In the genomic region with DNA sequence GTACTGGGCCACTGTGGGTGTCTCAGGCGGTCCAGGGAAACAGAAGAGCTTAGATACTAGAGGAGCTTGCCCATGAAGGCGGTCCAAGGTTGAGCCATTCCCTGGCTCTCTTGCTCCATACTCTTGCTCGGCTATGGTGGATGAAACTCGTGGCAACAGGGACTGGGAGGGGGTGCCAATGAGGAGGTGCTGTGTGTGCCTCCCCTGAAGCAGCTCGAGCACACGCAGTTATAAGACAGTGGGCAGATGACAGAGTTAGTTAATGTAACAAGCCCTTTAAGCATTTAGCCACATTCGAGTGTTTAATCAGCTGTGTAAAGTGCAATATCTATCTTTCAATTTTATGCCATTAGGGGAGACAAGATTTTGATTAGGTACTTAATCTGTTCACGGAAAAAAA, we compare ENCODE assay signal across 20 mouse cellular contexts.
A peak's percentile ranks its signal among the peaks of the same experiment; 100 is the strongest.
DNase-seq lines count a peak whose midpoint lies in the region; ATAC-seq lines count a peak whose summit lies in the region.
"Had no signal": no experiment of that assay in that cellular context is flagged by ENCODE, and none has a peak within 500 bp of the region (broad histone marks: within the 10 kb centered on the region; RNA-seq: fewer than 3 reads in every experiment).

No protein-coding gene starts in this region.

- peaks cover 17% of the 10 kb centered on the region; the same call in 1 of the 2 replicates for H3K4me1 ChIP-seq in hindbrain, embryonic 13.5 days (replicated peaks)
- no peaks in the 10 kb centered on the region for H3K4me1 ChIP-seq in hindbrain, embryonic 14.5 days (replicated peaks; ENCODE audit: control insufficient read depth, insufficient read depth, low read length)
- H3K4me1 ChIP-seq in neural tube, embryonic 11.5 days (ENCODE audit: control insufficient read depth, insufficient read depth, low read length), result no peaks in the 10 kb centered on the region
- H3K4me1 ChIP-seq: embryonic facial prominence, embryonic 15.5 days; heart, embryonic 12.5 days had no signal

- H3K27ac ChIP-seq in hindbrain, embryonic 13.5 days, result no peak overlapping the region
- H3K27ac ChIP-seq in hindbrain, embryonic 14.5 days, result no peak overlapping the region
- H3K27ac ChIP-seq in neural tube, embryonic 11.5 days (ENCODE audit: low read depth, low read length), result no peak overlapping the region
- H3K27ac ChIP-seq: embryonic facial prominence, embryonic 15.5 days; forebrain, embryonic 10.5 days; gastrocnemius, adult 2 months; heart, adult 2 months; hindbrain, embryonic 15.5 days had no signal

- no peak overlapping the region for H3K4me3 ChIP-seq in hindbrain, embryonic 13.5 days
- H3K4me3 ChIP-seq in hindbrain, embryonic 14.5 days (replicated peaks; ENCODE audit: low read length), result no peak overlapping the region
- no peak overlapping the region for H3K4me3 ChIP-seq in neural tube, embryonic 11.5 days (ENCODE audit: low read depth, low read length)
- H3K4me3 ChIP-seq: embryonic facial prominence, embryonic 15.5 days; erythroblast, embryonic 14.5 days; forebrain, embryonic 10.5 days; gastrocnemius, adult 2 months; heart, adult 2 months; heart, embryonic 12.5 days; hindbrain, embryonic 15.5 days had no signal

- 63% methylated on average over 8 of the region's 8 CpGs for WGBS in hindbrain, embryonic 13.5 days
- 65% methylated on average over 8 of the region's 8 CpGs for WGBS in hindbrain, embryonic 14.5 days
- WGBS in neural tube, embryonic 11.5 days, result 61% methylated on average over 8 of the region's 8 CpGs

- H3K4me2 ChIP-seq in hindbrain, embryonic 13.5 days, result no peak overlapping the region
- H3K4me2 ChIP-seq in hindbrain, embryonic 14.5 days (replicated peaks), result no peak overlapping the region
- H3K4me2 ChIP-seq in neural tube, embryonic 11.5 days (ENCODE audit: low read depth), result no peak overlapping the region
- H3K4me2 ChIP-seq: embryonic facial prominence, embryonic 15.5 days; heart, embryonic 12.5 days; hindbrain, embryonic 15.5 days had no signal

- ATAC-seq in hindbrain, embryonic 13.5 days (ENCODE audit: low FRiP score), result peak; percentile 52; the same call in 1 of the 2 replicates
- ATAC-seq in hindbrain, embryonic 14.5 days (ENCODE audit: low FRiP score), result no peak
- no peak for ATAC-seq in neural tube, embryonic 11.5 days (ENCODE audit: insufficient read depth, low FRiP score, low TSS enrichment)
- ATAC-seq in neutrophil, adult 5-6 weeks (ENCODE audit: extremely low read depth, insufficient number of reproducible peaks, low FRiP score, poor library complexity, severe bottlenecking), result 0 out of 2 replicates have a peak, but pooled peaks have one; percentile 6
- ATAC-seq: forebrain, embryonic 14.5 days had no signal

- no peak overlapping the region for H3K9ac ChIP-seq in hindbrain, embryonic 13.5 days
- H3K9ac ChIP-seq in hindbrain, embryonic 14.5 days, result no peak overlapping the region
- H3K9ac ChIP-seq in neural tube, embryonic 11.5 days (ENCODE audit: low read length), result no peak overlapping the region
- H3K9ac ChIP-seq: embryonic facial prominence, embryonic 15.5 days; heart, embryonic 12.5 days; hindbrain, embryonic 15.5 days had no signal

- H3K36me3 ChIP-seq in hindbrain, embryonic 13.5 days, result no peaks in the 10 kb centered on the region
- no peaks in the 10 kb centered on the region for H3K36me3 ChIP-seq in hindbrain, embryonic 14.5 days (replicated peaks; ENCODE audit: control insufficient read depth, insufficient read depth)
- H3K36me3 ChIP-seq in neural tube, embryonic 11.5 days (ENCODE audit: control insufficient read depth, insufficient read depth, low read length), result no peaks in the 10 kb centered on the region
- H3K36me3 ChIP-seq: embryonic facial prominence, embryonic 15.5 days; forebrain, embryonic 10.5 days; heart, embryonic 12.5 days; hindbrain, embryonic 15.5 days had no signal

- DNase-seq in hindbrain, embryonic 14.5 days (ENCODE audit: low spot score), result no peak
- peak; percentile 23 for DNase-seq in neural tube, embryonic 11.5 days (ENCODE audit: low spot score)
- DNase-seq in neural tube, embryonic 10.5 days (ENCODE audit: extremely low spot score, low spot score), result no peak
- DNase-seq in embryo, embryonic 9.5 days (ENCODE audit: extremely low spot score), result no peak
- DNase-seq in cerebellum, adult 9-11 months, result no peak
- DNase-seq: adrenal gland, postnatal 10 days; cerebellum, adult 18-20 months; cerebellum, postnatal 10 days; gastrocnemius, adult 2 months; gastrocnemius, postnatal 36 days; heart, adult 2 months; heart, postnatal 36 days had no signal

- no peaks in the 10 kb centered on the region for H3K9me3 ChIP-seq in hindbrain, embryonic 13.5 days
- H3K9me3 ChIP-seq in hindbrain, embryonic 14.5 days (ENCODE audit: control insufficient read depth, low read length), result no peaks in the 10 kb centered on the region
- H3K9me3 ChIP-seq in neural tube, embryonic 11.5 days (ENCODE audit: control insufficient read depth, low read length), result no peaks in the 10 kb centered on the region
- H3K9me3 ChIP-seq: embryonic facial prominence, embryonic 15.5 days; forebrain, embryonic 10.5 days; heart, embryonic 12.5 days; hindbrain, embryonic 15.5 days had no signal

- no peaks in the 10 kb centered on the region for H3K27me3 ChIP-seq in hindbrain, embryonic 13.5 days
- H3K27me3 ChIP-seq in hindbrain, embryonic 14.5 days (ENCODE audit: control insufficient read depth, insufficient read depth, low read length), result no peaks in the 10 kb centered on the region
- no peaks in the 10 kb centered on the region for H3K27me3 ChIP-seq in neural tube, embryonic 11.5 days (ENCODE audit: control insufficient read depth, insufficient read depth, low read length)
- H3K27me3 ChIP-seq: embryonic facial prominence, embryonic 15.5 days; hindbrain, embryonic 15.5 days had no signal

Comparison
In these comparisons a context has a peak if more than half of its experiments do, and no peak if none do; other contexts are left out.
1. ATAC-seq: peak in hindbrain, embryonic 13.5 days (single experiment) and neutrophil, adult 5-6 weeks (single experiment); none in hindbrain, embryonic 14.5 days (single experiment) and neural tube, embryonic 11.5 days (single experiment).